8 mouse cellular contexts compared by ENCODE assay signal in the genomic region with DNA sequence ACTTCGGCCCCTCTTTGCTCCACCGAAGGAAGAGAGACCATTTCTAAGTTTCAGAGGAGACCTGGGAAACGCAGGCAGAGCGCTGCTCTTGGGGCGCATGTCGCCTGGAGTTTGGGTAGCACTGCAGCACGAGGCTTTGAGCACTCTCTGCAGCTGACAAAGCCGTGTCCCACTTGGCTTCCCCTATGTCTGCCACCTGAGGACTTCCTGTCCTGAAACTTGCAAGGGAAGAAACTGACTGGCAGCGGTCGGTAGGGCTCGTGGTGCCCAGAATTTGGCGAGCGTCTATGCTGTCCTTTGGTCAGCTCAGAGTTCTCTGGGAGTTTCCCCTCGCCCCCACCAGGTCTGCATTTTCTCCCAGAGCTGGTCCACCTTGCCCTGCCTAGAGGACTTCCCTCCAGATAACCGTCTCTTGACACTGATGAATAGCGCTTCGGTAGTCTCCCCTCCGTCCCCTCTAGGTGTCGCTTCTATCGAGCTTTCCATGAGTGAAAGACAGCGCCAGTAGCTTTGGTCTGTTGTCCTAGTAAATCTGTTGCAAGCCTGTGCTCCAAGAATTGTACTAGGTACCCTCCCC. TPM values are rescaled to one million over a fixed set of nuclear protein-coding genes. Genes with fewer than 3 reads are reported as not detected.
DNase-seq lines count a peak whose midpoint lies in the region; ATAC-seq and TF ChIP-seq lines count a peak whose summit lies in the region.

No protein-coding gene starts in this region.

- H3K27ac ChIP-seq in forebrain, postnatal 0 days (ENCODE audit: low read depth, low read length): no peak overlapping the region
- H3K27ac ChIP-seq in hindbrain, postnatal 0 days: no peak overlapping the region
- H3K27ac ChIP-seq in midbrain, embryonic 14.5 days (replicated peaks; ENCODE audit: low read depth, low read length): no peak overlapping the region

- H3K9me3 ChIP-seq in forebrain, postnatal 0 days (ENCODE audit: low read length): no peaks in the 10 kb centered on the region
- no peaks in the 10 kb centered on the region for H3K9me3 ChIP-seq in hindbrain, postnatal 0 days (ENCODE audit: low read length)
- no peaks in the 10 kb centered on the region for H3K9me3 ChIP-seq in midbrain, embryonic 14.5 days (ENCODE audit: control insufficient read depth, low read length)

- ATAC-seq in forebrain, postnatal 0 days: peak; percentile 72
- peak; percentile 71 for ATAC-seq in hindbrain, postnatal 0 days
- no peak for ATAC-seq in midbrain, embryonic 14.5 days (ENCODE audit: low FRiP score, low TSS enrichment)

- intact Hi-C loops in left cerebral cortex, postnatal 25 days (cut with DNase I): loop anchor here (2.0 to 10.0 kb wide), 7 partner anchors 118 to 489 kb away; no protein-coding TSS in a partner anchor

- H3K4me1 ChIP-seq in forebrain, postnatal 0 days (ENCODE audit: insufficient read depth): no peaks in the 10 kb centered on the region
- peaks cover 10% of the 10 kb centered on the region for H3K4me1 ChIP-seq in hindbrain, postnatal 0 days (ENCODE audit: insufficient read depth, low read length)
- H3K4me1 ChIP-seq in midbrain, embryonic 14.5 days (ENCODE audit: control insufficient read depth, insufficient read depth, low read length): peaks cover 11% of the 10 kb centered on the region; the same call in 1 of the 2 replicates

- no peaks in the 10 kb centered on the region for H3K36me3 ChIP-seq in forebrain, postnatal 0 days (ENCODE audit: insufficient read depth)
- no peaks in the 10 kb centered on the region for H3K36me3 ChIP-seq in hindbrain, postnatal 0 days (ENCODE audit: insufficient read depth, low read length)
- H3K36me3 ChIP-seq in midbrain, embryonic 14.5 days (ENCODE audit: control insufficient read depth, insufficient read depth, low read length): no peaks in the 10 kb centered on the region

- WGBS in forebrain, postnatal 0 days: 4% methylated on average over 21 of the region's 21 CpGs
- WGBS in hindbrain, postnatal 0 days: 3% methylated on average over 21 of the region's 21 CpGs
- WGBS in midbrain, embryonic 14.5 days: 3% methylated on average over 21 of the region's 21 CpGs

- peak overlapping the region; percentile 56 for H3K4me3 ChIP-seq in forebrain, postnatal 0 days (ENCODE audit: low read depth, low read length)
- H3K4me3 ChIP-seq in hindbrain, postnatal 0 days (ENCODE audit: low read length): peak overlapping the region; percentile 64
- H3K4me3 ChIP-seq in midbrain, embryonic 14.5 days (replicated peaks; ENCODE audit: low read depth, low read length): peak overlapping the region; percentile 65

- peak overlapping the region; percentile 97 for H3K4me2 ChIP-seq in forebrain, postnatal 0 days (ENCODE audit: low read depth)
- H3K4me2 ChIP-seq in hindbrain, postnatal 0 days (ENCODE audit: low read depth, low read length): peak overlapping the region; percentile 98
- peak overlapping the region; percentile 99 for H3K4me2 ChIP-seq in midbrain, embryonic 14.5 days (ENCODE audit: low read length)

- peak; percentile 85 for TF ChIP-seq CTCF in forebrain, postnatal 0 days (IDR thresholded peaks at IDR 0.05; ENCODE audit: low read depth)
- TF ChIP-seq CTCF in hindbrain, postnatal 0 days (IDR thresholded peaks at IDR 0.05; ENCODE audit: low read depth): peak; percentile 81

- peaks cover 9% of the 10 kb centered on the region for H3K27me3 ChIP-seq in forebrain, postnatal 0 days (ENCODE audit: insufficient read depth, low read length)
- peaks cover 18% of the 10 kb centered on the region for H3K27me3 ChIP-seq in hindbrain, postnatal 0 days (ENCODE audit: insufficient read depth, low read length)
- peaks cover 36% of the 10 kb centered on the region for H3K27me3 ChIP-seq in midbrain, embryonic 14.5 days (ENCODE audit: control insufficient read depth, insufficient read depth, low read length)

- peak; percentile 77 for DNase-seq in ES-CJ7 (ENCODE audit: low read depth, low spot score)
- peak; percentile 57 to 64 for DNase-seq in cerebellum, adult 18-20 months
- DNase-seq in forebrain, postnatal 0 days: peak; percentile 80
- DNase-seq in hindbrain, postnatal 0 days (ENCODE audit: low spot score): peak; percentile 86
- DNase-seq in left cerebral cortex, postnatal 25 days (ENCODE audit: low spot score in 2 of 2): peak; percentile 56 to 81
- peak; percentile 88 for DNase-seq in midbrain, embryonic 14.5 days
- DNase-seq in thymus, adult 18-20 months: peak; percentile 8
- no peak for DNase-seq in gastrocnemius, adult 18-20 months (ENCODE audit: low spot score)

- peak overlapping the region; percentile 62; the same call in 1 of the 2 replicates for H3K9ac ChIP-seq in forebrain, postnatal 0 days
- H3K9ac ChIP-seq in hindbrain, postnatal 0 days (replicated peaks; ENCODE audit: low read length): no peak overlapping the region
- H3K9ac ChIP-seq in midbrain, embryonic 14.5 days (replicated peaks; ENCODE audit: low read length): peak overlapping the region; percentile 70; the same call in 1 of the 2 replicates

RNA-seq across cellular contexts. Expression of gene Fstl4, which starts 1.3 kb away (rescaled TPM):
- 4.6 and 7.4 TPM in 2 replicates for total RNA-seq in forebrain, postnatal 0 days (2014; rRNA removed)
- polyA plus RNA-seq in forebrain, postnatal 0 days (2015; fragmentation: Nextera tagmentation; extraction: Ambion mirVana): 5.4 and 8.1 TPM in 2 replicates
- total RNA-seq in hindbrain, postnatal 0 days (2014; rRNA removed): 10.9 and 11.3 TPM in 2 replicates
- polyA plus RNA-seq in hindbrain, postnatal 0 days (2015; fragmentation: Nextera tagmentation; extraction: Ambion mirVana): 10.9 TPM in 2 replicates
- 10 to 100 TPM; 43.2 to 43.8 TPM for total RNA-seq in left cerebral cortex, postnatal 25 days (2021)
- 6.7 and 7.2 TPM in 2 replicates for polyA plus RNA-seq in midbrain, embryonic 14.5 days (2014; fragmentation: Nextera tagmentation; extraction: Ambion mirVana)
- total RNA-seq in gastrocnemius, adult 18-20 months (2021): not detected
